Mouse (Mus musculus) heart, embryonic 15.5 days (tissue): ENCODE data around the gene Ppp2r5e. TPM values are rescaled to one million over a fixed set of nuclear protein-coding genes. Genes with fewer than 3 reads are reported as not detected.
A peak's percentile ranks its signal among the peaks of the same experiment; 100 is the strongest.

Experiments
- ATAC-seq: fragments of 200-750 bp; cut with Nextera tagmentation; replicated peaks from 2 replicates; pipeline ENCODE4 v1.8.0; 2017; ENCODE audit warnings: low read depth, moderate TSS enrichment; ENCODE audit not compliant: insufficient number of reproducible peaks, insufficient read depth, low FRiP score
- H3K27ac ChIP-seq: fragments of 300-500 bp; sonication (generic); 2 replicates; pipeline ENCODE4 v1.5.1; 2015; ENCODE audit warnings: mild to moderate bottlenecking, inconsistent platforms
- H3K27me3 ChIP-seq: fragments of 300-500 bp; sonication (generic); 2 replicates; pipeline ENCODE4 v1.6.1; 2015; ENCODE audit warnings: inconsistent platforms
- H3K36me3 ChIP-seq: fragments of 300-500 bp; sonication (generic); 2 replicates; pipeline ENCODE4 v1.6.1; 2015; ENCODE audit warnings: mild to moderate bottlenecking, inconsistent platforms
- H3K4me1 ChIP-seq: fragments of 300-500 bp; sonication (generic); replicated peaks from 2 replicates; pipeline ENCODE4 v1.6.1; 2015; ENCODE audit warnings: inconsistent platforms
- H3K4me2 ChIP-seq: fragments of 300-500 bp; sonication (generic); 2 replicates; pipeline ENCODE4 v1.6.1; 2015; ENCODE audit warnings: inconsistent platforms, mild to moderate bottlenecking, moderate library complexity
- H3K4me3 ChIP-seq: fragments of 300-500 bp; sonication (generic); 2 replicates; pipeline ENCODE4 v1.5.1; 2015; ENCODE audit warnings: mild to moderate bottlenecking, inconsistent platforms
- H3K9ac ChIP-seq: fragments of 300-500 bp; sonication (generic); 2 replicates; pipeline ENCODE4 v1.6.1; 2015; ENCODE audit warnings: mild to moderate bottlenecking, inconsistent platforms
- H3K9me3 ChIP-seq: fragments of 300-500 bp; sonication (generic); replicated peaks from 2 replicates; pipeline ENCODE4 v1.6.1; 2016; ENCODE audit warnings: inconsistent platforms
- WGBS: fragments of 180-500 bp; shearing (Covaris S2); methylation state at CpG from one replicate; pipeline ENCODE4 v1.1.7; 2015; ENCODE audit warnings: mixed read lengths; 5-methylcytosine and 5-hydroxymethylcytosine counted together
- polyA plus RNA-seq: library from polyadenylated mRNA; unstranded; fragments of >200 nt; fragmentation: Nextera tagmentation; extraction: Ambion mirVana; gene quantifications from 2 replicates; pipeline ENCODE4 v1.2.1, GENCODE M21; 2015

Gene Ppp2r5e
- polyA plus RNA-seq = 8.5 and 11.4 TPM in 2 replicates

GRCm38 (mm10) chr12:75596154-75597002 is at the start of gene Ppp2r5e:
Gene Ppp2r5e (minus strand): TSS chr12:75596245.
- Histone ChIP-seq H3K9ac (peak within 1 kb of the TSS; percentile 99), H3K4me3 (peak within 1 kb of the TSS; percentile 83), H3K36me3 (no peaks in the 10 kb centered on the region; the same call in none of the 2 replicates), H3K9me3 (no peaks in the 10 kb centered on the region), H3K27me3 (no peaks in the 10 kb centered on the region), H3K4me2 (peak within 1 kb of the TSS; percentile 88), H3K27ac (peak within 1 kb of the TSS; percentile 97), H3K4me1 (peaks cover 12% of the 10 kb centered on the region)
- under 1% methylated on average over 72 of the region's 72 CpGs for WGBS
- peak; percentile 99 for ATAC-seq

GRCm38 (mm10) chr12:75645780-75646179 is 49.7 kb upstream of the Ppp2r5e start:
- no peaks in the 10 kb centered on the region for H3K27me3 ChIP-seq
- no peak overlapping the region for H3K4me3 ChIP-seq
- no peak overlapping the region for H3K27ac ChIP-seq
- H3K4me1 ChIP-seq = peaks cover 3% of the 10 kb centered on the region; the same call in 1 of the 2 replicates
- no peaks in the 10 kb centered on the region for H3K36me3 ChIP-seq
- H3K9ac ChIP-seq = no peak overlapping the region
- WGBS = 91% methylated on average over 1 of the region's 1 CpGs
- H3K4me2 ChIP-seq = no peak overlapping the region
- ATAC-seq = no peak
- H3K9me3 ChIP-seq = no peaks in the 10 kb centered on the region

- Histone ChIP-seq H3K36me3 (no peaks in the 10 kb centered on the region), H3K9ac (no peak overlapping the region), H3K9me3 (no peaks in the 10 kb centered on the region), H3K27ac (no peak overlapping the region), H3K4me3 (no peak overlapping the region), H3K27me3 (no peaks in the 10 kb centered on the region), H3K4me1 (no peaks in the 10 kb centered on the region), H3K4me2 (no peak overlapping the region)
- ATAC-seq = no peak
- 92% methylated on average over 1 of the region's 1 CpGs for WGBS
Observed at GRCm38 (mm10) chr12:75641726-75642125, 45.7 kb upstream of the Ppp2r5e start.

GRCm38 (mm10) chr12:75638345-75638744 is 42.3 kb upstream of the Ppp2r5e start:
- ATAC-seq = no peak
- H3K4me2 ChIP-seq = no peak overlapping the region
- H3K27ac ChIP-seq = no peak overlapping the region
- no peaks in the 10 kb centered on the region for H3K9me3 ChIP-seq
- H3K4me3 ChIP-seq = no peak overlapping the region
- H3K4me1 ChIP-seq = peaks cover 9% of the 10 kb centered on the region; the same call in 1 of the 2 replicates
- H3K9ac ChIP-seq = no peak overlapping the region
- H3K36me3 ChIP-seq = no peaks in the 10 kb centered on the region
- H3K27me3 ChIP-seq = no peaks in the 10 kb centered on the region
- WGBS = 84% methylated on average over 2 of the region's 2 CpGs

- 84% methylated on average over 3 of the region's 3 CpGs for WGBS
- ATAC-seq = no peak
Observed at GRCm38 (mm10) chr12:75637103-75637502, 41.1 kb upstream of the Ppp2r5e start.

GRCm38 (mm10) chr12:75635771-75636430 is 39.9 kb upstream of the Ppp2r5e start:
- Histone ChIP-seq H3K4me1 (peaks cover 12% of the 10 kb centered on the region; the same call in 1 of the 2 replicates), H3K4me2 (no peak overlapping the region), H3K36me3 (no peaks in the 10 kb centered on the region), H3K9me3 (no peaks in the 10 kb centered on the region), H3K9ac (no peak overlapping the region), H3K27ac (no peak overlapping the region), H3K27me3 (no peaks in the 10 kb centered on the region), H3K4me3 (no peak overlapping the region)
- 77% methylated on average over 10 of the region's 10 CpGs for WGBS
- no peak for ATAC-seq

More at GRCm38 (mm10) chr12:75637103-75637502, 41.1 kb upstream of the Ppp2r5e start:
- no peaks in the 10 kb centered on the region for H3K36me3 ChIP-seq
- H3K27me3 ChIP-seq = no peaks in the 10 kb centered on the region
- no peak overlapping the region for H3K4me3 ChIP-seq
- no peak overlapping the region for H3K4me2 ChIP-seq
- peaks cover 12% of the 10 kb centered on the region; the same call in 1 of the 2 replicates for H3K4me1 ChIP-seq
- no peak overlapping the region for H3K27ac ChIP-seq
- no peaks in the 10 kb centered on the region for H3K9me3 ChIP-seq
- no peak overlapping the region for H3K9ac ChIP-seq

GRCm38 (mm10) chr12:75629618-75630017 is 33.6 kb upstream of the Ppp2r5e start:
- peaks cover 12% of the 10 kb centered on the region; the same call in 1 of the 2 replicates for H3K4me1 ChIP-seq
- no peak for ATAC-seq
- no peaks in the 10 kb centered on the region for H3K36me3 ChIP-seq
- no peak overlapping the region for H3K4me3 ChIP-seq
- H3K27me3 ChIP-seq = no peaks in the 10 kb centered on the region
- no peaks in the 10 kb centered on the region for H3K9me3 ChIP-seq
- H3K27ac ChIP-seq = no peak overlapping the region
- WGBS = 75% methylated on average over 1 of the region's 1 CpGs
- H3K9ac ChIP-seq = no peak overlapping the region
- H3K4me2 ChIP-seq = no peak overlapping the region

- Histone ChIP-seq H3K9me3 (0 out of 2 replicates have a peak, but pooled peaks cover 6% of the 10 kb centered on the region), H3K4me1 (no peaks in the 10 kb centered on the region), H3K9ac (no peak overlapping the region), H3K36me3 (no peaks in the 10 kb centered on the region), H3K27ac (no peak overlapping the region), H3K4me3 (no peak overlapping the region), H3K4me2 (no peak overlapping the region), H3K27me3 (no peaks in the 10 kb centered on the region)
- ATAC-seq = no peak
- WGBS = 83% methylated on average over 5 of the region's 5 CpGs
Observed at GRCm38 (mm10) chr12:75623292-75623691, 27.2 kb upstream of the Ppp2r5e start.

GRCm38 (mm10) chr12:75622835-75623234 is 26.8 kb upstream of the Ppp2r5e start:
- Histone ChIP-seq H3K9ac (no peak overlapping the region), H3K4me1 (no peaks in the 10 kb centered on the region), H3K4me2 (no peak overlapping the region), H3K9me3 (0 out of 2 replicates have a peak, but pooled peaks cover 6% of the 10 kb centered on the region), H3K36me3 (no peaks in the 10 kb centered on the region), H3K4me3 (no peak overlapping the region), H3K27me3 (no peaks in the 10 kb centered on the region), H3K27ac (no peak overlapping the region)
- 59% methylated on average over 3 of the region's 3 CpGs for WGBS
- ATAC-seq = no peak

- H3K36me3 ChIP-seq = no peaks in the 10 kb centered on the region
- no peak overlapping the region for H3K27ac ChIP-seq
- WGBS = 71% methylated on average over 8 of the region's 8 CpGs
- no peak overlapping the region for H3K4me2 ChIP-seq
- ATAC-seq = no peak
- no peaks in the 10 kb centered on the region for H3K27me3 ChIP-seq
- no peak overlapping the region for H3K4me3 ChIP-seq
- 0 out of 2 replicates have a peak, but pooled peaks cover 6% of the 10 kb centered on the region for H3K9me3 ChIP-seq
- peaks cover 11% of the 10 kb centered on the region for H3K4me1 ChIP-seq
- no peak overlapping the region for H3K9ac ChIP-seq
Observed at GRCm38 (mm10) chr12:75616841-75617240, 20.8 kb upstream of the Ppp2r5e start.

- Histone ChIP-seq H3K9me3 (no peaks in the 10 kb centered on the region), H3K4me3 (peak overlapping the region; percentile 47), H3K9ac (peak overlapping the region; percentile 43; the same call in 1 of the 2 replicates), H3K36me3 (no peaks in the 10 kb centered on the region), H3K27ac (peak overlapping the region; percentile 42), H3K4me1 (peaks cover 11% of the 10 kb centered on the region), H3K4me2 (peak overlapping the region; percentile 69), H3K27me3 (no peaks in the 10 kb centered on the region)
- WGBS = 8% methylated on average over 24 of the region's 24 CpGs
- ATAC-seq = peak; percentile 58; the same call in 1 of the 2 replicates
Observed at GRCm38 (mm10) chr12:75616158-75616791, 20.2 kb upstream of the Ppp2r5e start.
